Mouse (Mus musculus): ENCODE results near the gene Micu2. TPM values are rescaled to one million over a fixed set of nuclear protein-coding genes. Genes with fewer than 3 reads are reported as not detected.

The Micu2 gene
- polyA plus RNA-seq (2021; fragmentation: Nextera tagmentation) = 14.6 and 15.3 TPM in 2 replicates
- long read RNA-seq, experiment 1, transcript Micu2-201 (12 exons, 2,329 nt) = major isoform, 151 of 182 reads
- long read RNA-seq, experiment 1, partial matches to known transcripts = 14 of 182 reads
- long read RNA-seq, experiment 1, other reads (novel, unspliced or antisense) = 17 of 182 reads
- long read RNA-seq, experiment 2, transcript Micu2-201 (12 exons, 2,329 nt) = major isoform, 14 of 24 reads
- long read RNA-seq, experiment 2, partial matches to known transcripts = 4 of 24 reads
- long read RNA-seq, experiment 2, other reads (novel, unspliced or antisense) = 6 of 24 reads

GRCm38 (mm10) chr14:57998526-57999401 is at the start of gene Micu2:
TSS of gene Micu2 (minus strand) at chr14:57999262.

GRCm38 (mm10) chr14:57890011-57890842 is 108.8 kb downstream of the Micu2 start, which contains the start of gene Zdhhc20:
TSS of gene Zdhhc20 (minus strand) at chr14:57890276.

Other genes starting within 250 kb of the Micu2 start
- gene Lats2, start 240.9 kb downstream of the Micu2 start, polyA plus RNA-seq (2021; fragmentation: Nextera tagmentation) = 4.2 and 6.3 TPM in 2 replicates
- gene Sap18, start 201.1 kb downstream of the Micu2 start, polyA plus RNA-seq (2021; fragmentation: Nextera tagmentation) = 108 and 205 TPM in 2 replicates
- 0.35 and 0.42 TPM in 2 replicates for gene Ska3, start 173.1 kb downstream of the Micu2 start, polyA plus RNA-seq (2021; fragmentation: Nextera tagmentation)
- gene Mrpl57, start 173.0 kb downstream of the Micu2 start, polyA plus RNA-seq (2021; fragmentation: Nextera tagmentation) = 141 and 156 TPM in 2 replicates
- gene Zdhhc20, start 109.0 kb downstream of the Micu2 start, polyA plus RNA-seq (2021; fragmentation: Nextera tagmentation) = 21.7 and 22.5 TPM in 2 replicates
- gene Fgf9, start 71.3 kb upstream of the Micu2 start, polyA plus RNA-seq (2021; fragmentation: Nextera tagmentation) = 22.4 and 28.6 TPM in 2 replicates

Data from left cerebral cortex, adult 6 months (tissue).